Mouse (Mus musculus) stomach, embryonic 15.5 days (tissue): Measurements from ENCODE around the gene Uaca. TPM values are rescaled to one million over a fixed set of nuclear protein-coding genes. Genes with fewer than 3 reads are reported as not detected.

Experiments
- ATAC-seq: fragments of 200-750 bp; cut with Nextera tagmentation; 2 replicates; pipeline ENCODE4 v1.8.0; 2017; ENCODE audit warnings: low read depth, moderate number of reproducible peaks, moderate TSS enrichment; ENCODE audit not compliant: insufficient read depth, low FRiP score
- H3K27ac ChIP-seq: fragments of 300-500 bp; sonication (generic); 2 replicates; pipeline ENCODE4 v1.5.1; 2015; ENCODE audit warnings: mild to moderate bottlenecking, inconsistent platforms
- H3K27me3 ChIP-seq: fragments of 300-500 bp; sonication (generic); replicated peaks from 2 replicates; pipeline ENCODE4 v1.6.1; 2015; ENCODE audit warnings: inconsistent platforms
- H3K36me3 ChIP-seq: fragments of 300-500 bp; sonication (generic); 2 replicates; pipeline ENCODE4 v1.6.1; 2015; ENCODE audit warnings: inconsistent platforms
- H3K4me1 ChIP-seq: fragments of 300-500 bp; sonication (generic); 2 replicates; pipeline ENCODE4 v1.6.1; 2015; ENCODE audit warnings: inconsistent platforms
- H3K4me2 ChIP-seq: fragments of 300-500 bp; sonication (generic); 2 replicates; pipeline ENCODE4 v1.6.1; 2015; ENCODE audit warnings: mild to moderate bottlenecking, inconsistent platforms
- H3K4me3 ChIP-seq: fragments of 300-500 bp; sonication (generic); replicated peaks from 2 replicates; pipeline ENCODE4 v1.5.1; 2015; ENCODE audit warnings: inconsistent platforms
- H3K9ac ChIP-seq: fragments of 300-500 bp; sonication (generic); 2 replicates; pipeline ENCODE4 v1.6.1; 2015; ENCODE audit warnings: inconsistent platforms
- H3K9me3 ChIP-seq: fragments of 300-500 bp; sonication (generic); 2 replicates; pipeline ENCODE4 v1.6.1; 2016; ENCODE audit warnings: inconsistent platforms
- WGBS: fragments of 180-500 bp; shearing (Covaris S2); methylation state at CpG from one replicate; pipeline ENCODE4 v1.1.7; 2015; 5-methylcytosine and 5-hydroxymethylcytosine counted together
- polyA plus RNA-seq: library from polyadenylated mRNA; unstranded; fragments of >200 nt; fragmentation: Nextera tagmentation; extraction: Ambion mirVana; gene quantifications from 2 replicates; pipeline ENCODE4 v1.2.1, GENCODE M21; 2015

Gene Uaca
- polyA plus RNA-seq, 1 experiment from 2014 or later, result 36.1 TPM

DNA sequence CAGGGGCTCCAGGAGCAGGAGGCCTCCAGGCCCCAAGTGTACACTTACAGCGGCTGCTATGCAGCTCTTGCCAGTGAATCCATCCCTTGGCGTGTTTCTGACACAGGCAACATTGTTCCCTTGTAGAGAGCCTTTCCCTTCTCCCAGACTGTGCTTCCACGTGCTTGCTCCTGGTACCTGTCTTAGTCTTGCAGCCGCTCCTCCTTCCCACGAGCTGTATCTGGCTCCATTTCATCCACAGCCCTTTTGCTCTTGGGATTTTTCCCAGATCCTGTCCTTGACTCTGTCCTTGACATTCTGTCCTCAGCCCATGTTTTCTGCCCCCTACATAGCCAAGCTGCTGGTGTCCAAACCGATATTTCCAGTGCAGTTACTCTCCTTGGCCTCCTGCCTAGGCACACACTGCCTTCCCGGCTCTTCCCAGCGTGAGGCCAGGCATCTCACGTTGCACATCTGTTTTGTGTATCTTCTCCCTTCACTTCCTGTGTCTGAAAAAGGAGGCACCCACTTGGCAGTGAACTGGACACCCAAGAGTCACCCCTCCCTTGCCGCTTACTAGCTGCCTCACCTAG is 34.8 kb upstream of the Uaca start:
- Histone ChIP-seq H3K27me3 (no peaks in the 10 kb centered on the region), H3K4me1 (peaks cover 8% of the 10 kb centered on the region), H3K9ac (no peak overlapping the region), H3K4me2 (no peak overlapping the region), H3K27ac (no peak overlapping the region), H3K9me3 (no peaks in the 10 kb centered on the region), H3K4me3 (no peak overlapping the region), H3K36me3 (no peaks in the 10 kb centered on the region)
- WGBS, result 54% methylated on average over 10 of the region's 10 CpGs
- ATAC-seq, result no peak

DNA sequence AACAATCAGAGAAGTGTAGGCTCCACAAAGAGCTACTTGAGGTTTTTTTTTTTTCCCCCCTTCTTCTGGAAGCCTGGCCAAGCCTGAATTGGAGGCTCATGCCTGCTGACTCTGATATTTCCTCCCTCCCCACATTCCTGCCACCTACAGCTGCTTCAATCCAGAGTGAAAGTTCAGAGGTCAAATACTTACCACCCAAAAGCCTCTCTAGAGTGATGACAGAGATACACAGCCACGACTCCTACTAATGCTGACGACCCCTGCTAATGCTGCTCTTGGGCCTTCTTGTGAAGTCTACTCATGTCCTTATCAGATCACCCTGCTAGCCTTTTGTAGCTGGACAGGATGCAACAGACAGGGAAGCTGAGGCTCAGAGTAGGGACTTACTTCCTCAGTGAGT is 29.2 kb upstream of the Uaca start:
- 22% methylated on average over 2 of the region's 2 CpGs for WGBS
- no peak overlapping the region for H3K27ac ChIP-seq
- no peaks in the 10 kb centered on the region for H3K36me3 ChIP-seq

DNA sequence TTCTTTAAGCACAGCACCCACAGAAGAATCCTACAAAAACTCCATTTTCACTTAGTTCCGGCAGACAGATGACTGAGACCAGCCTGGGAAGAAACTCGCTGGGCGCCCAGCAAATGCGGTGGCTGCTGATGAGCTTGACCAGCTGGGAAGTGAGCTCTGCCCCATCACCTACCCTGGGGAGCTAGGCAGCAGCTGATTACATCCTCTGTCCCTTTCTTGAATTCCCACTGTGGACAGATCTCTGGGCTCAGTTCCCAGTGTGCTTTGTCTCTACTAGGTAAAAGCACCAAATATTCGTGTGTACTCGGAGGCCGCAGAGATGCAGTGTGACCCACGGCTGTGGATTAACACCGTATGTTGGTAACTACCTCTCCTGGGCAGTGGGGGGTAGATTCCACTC is 25.9 kb upstream of the Uaca start:
- Histone ChIP-seq H3K36me3 (no peaks in the 10 kb centered on the region), H3K4me2 (no peak overlapping the region)

More for the DNA sequence above, 29.2 kb upstream of the Uaca start:
- no peak for ATAC-seq
- Histone ChIP-seq H3K4me2 (no peak overlapping the region), H3K4me3 (no peak overlapping the region), H3K4me1 (no peaks in the 10 kb centered on the region), H3K9ac (no peak overlapping the region), H3K9me3 (no peaks in the 10 kb centered on the region), H3K27me3 (no peaks in the 10 kb centered on the region)

DNA sequence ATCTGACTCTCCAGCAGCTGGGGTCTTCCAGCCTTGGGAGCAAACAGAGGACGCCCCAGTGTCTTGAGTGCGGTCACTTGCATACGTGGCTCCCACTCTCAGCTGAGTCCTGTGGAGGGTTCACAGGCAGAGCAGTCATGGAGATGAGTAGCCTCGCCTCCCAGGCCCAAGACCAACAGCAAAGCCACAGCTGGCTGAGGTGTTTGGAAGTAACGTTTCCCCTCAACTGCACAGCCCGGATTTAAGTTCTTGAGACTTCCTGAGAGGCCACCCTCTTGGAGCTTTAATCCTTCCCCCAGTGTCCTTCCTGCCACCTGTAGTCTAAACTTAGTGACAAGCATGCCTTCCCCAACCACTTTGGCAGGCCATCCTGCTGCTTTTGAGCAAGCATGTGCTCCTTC is 24.6 kb upstream of the Uaca start:
- H3K4me3 ChIP-seq, result no peak overlapping the region
- H3K4me2 ChIP-seq, result no peak overlapping the region
- H3K27ac ChIP-seq, result no peak overlapping the region; the same call in 1 of the 2 replicates
- no peaks in the 10 kb centered on the region for H3K27me3 ChIP-seq
- H3K4me1 ChIP-seq, result no peaks in the 10 kb centered on the region
- no peaks in the 10 kb centered on the region for H3K9me3 ChIP-seq
- no peak overlapping the region for H3K9ac ChIP-seq
- ATAC-seq, result no peak
- 63% methylated on average over 6 of the region's 6 CpGs for WGBS
- no peaks in the 10 kb centered on the region for H3K36me3 ChIP-seq

More for the DNA sequence above, 25.9 kb upstream of the Uaca start:
- ATAC-seq, result no peak
- H3K4me1 ChIP-seq, result no peaks in the 10 kb centered on the region
- H3K27ac ChIP-seq, result no peak overlapping the region
- no peak overlapping the region for H3K4me3 ChIP-seq
- H3K9me3 ChIP-seq, result no peaks in the 10 kb centered on the region
- H3K27me3 ChIP-seq, result no peaks in the 10 kb centered on the region
- H3K9ac ChIP-seq, result no peak overlapping the region
- 66% methylated on average over 9 of the region's 9 CpGs for WGBS

DNA sequence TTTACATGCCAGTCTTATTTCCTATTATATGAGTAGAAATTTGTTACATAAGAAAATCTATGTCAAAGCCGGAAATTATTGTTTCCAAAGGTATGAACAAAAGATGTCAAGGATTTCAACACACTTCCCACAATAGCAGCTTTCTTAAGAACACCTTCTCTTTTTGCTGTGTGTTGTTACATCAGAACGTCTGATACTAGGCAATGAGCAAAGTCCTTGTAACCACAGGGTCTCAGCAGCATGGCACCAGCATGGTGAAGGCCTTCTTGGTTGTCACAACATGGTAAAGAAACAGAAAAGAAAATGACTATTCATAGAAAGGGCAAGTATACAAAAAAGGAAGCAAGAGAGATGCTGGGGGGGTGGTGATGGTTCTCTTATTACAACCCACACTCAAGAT is 20.6 kb upstream of the Uaca start:
- Histone ChIP-seq H3K9ac (no peak overlapping the region), H3K4me2 (no peak overlapping the region), H3K36me3 (no peaks in the 10 kb centered on the region), H3K27ac (no peak overlapping the region), H3K9me3 (no peaks in the 10 kb centered on the region), H3K4me3 (no peak overlapping the region), H3K27me3 (no peaks in the 10 kb centered on the region), H3K4me1 (no peaks in the 10 kb centered on the region)
- WGBS, result 87% methylated on average over 2 of the region's 2 CpGs
- no peak for ATAC-seq

DNA sequence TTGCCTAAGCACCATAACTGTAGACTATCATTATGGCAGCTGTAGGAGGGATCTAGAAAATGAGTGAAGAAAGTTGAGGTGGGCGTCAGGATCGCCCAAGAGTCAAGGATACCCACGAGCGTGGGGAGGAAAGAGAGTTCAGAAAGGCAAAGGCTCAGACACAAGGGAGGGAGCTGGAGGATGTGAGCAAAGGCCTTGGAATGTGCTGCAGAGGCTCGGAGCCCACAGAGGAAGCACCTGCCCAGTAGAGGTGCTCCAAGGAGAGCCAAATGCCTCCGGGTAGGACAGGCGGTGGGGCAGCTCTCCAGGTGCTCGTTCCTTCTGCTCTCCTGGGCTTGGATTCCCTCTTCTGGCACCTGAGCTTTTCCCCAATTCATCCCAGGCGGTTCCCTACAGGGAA is 17.4 kb upstream of the Uaca start:
- Histone ChIP-seq H3K27me3 (no peaks in the 10 kb centered on the region), H3K9ac (no peak overlapping the region), H3K4me3 (no peak overlapping the region), H3K27ac (no peak overlapping the region), H3K4me2 (no peak overlapping the region), H3K4me1 (no peaks in the 10 kb centered on the region), H3K9me3 (no peaks in the 10 kb centered on the region), H3K36me3 (no peaks in the 10 kb centered on the region)
- ATAC-seq, result no peak
- 77% methylated on average over 9 of the region's 9 CpGs for WGBS

DNA sequence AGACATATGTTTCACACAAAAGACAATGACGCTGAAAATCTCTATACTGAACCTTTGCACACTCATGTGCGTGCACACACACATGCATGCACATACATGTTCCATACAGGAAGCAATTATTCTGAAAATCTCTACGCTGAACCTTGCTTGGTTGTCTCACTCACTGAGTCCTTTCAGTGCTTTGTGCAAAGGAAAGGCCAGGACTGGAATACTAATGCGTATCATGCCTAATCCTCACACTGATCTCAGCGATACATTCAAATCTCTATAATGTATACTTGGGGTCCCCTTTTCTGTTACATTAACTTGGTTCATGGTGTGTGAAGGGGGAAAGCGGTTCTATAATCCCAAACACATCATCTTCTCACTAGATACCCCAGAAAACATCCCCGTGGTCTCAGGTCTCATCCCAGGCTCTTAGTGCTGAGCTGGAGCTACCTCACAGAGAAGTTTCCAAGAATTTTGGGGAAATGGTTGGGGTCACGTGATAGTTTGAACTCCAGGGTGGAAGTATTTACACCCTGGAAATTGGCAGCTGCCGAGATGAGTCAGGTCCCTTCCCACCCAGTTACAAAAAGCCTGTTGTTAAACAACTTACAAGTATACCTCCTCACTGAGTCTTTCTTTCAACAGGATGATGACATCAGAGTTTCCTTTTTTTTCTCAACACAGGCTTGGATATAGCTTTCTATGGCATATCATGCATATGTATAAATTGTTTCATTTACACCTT is 12.1 kb upstream of the Uaca start:
- no peaks in the 10 kb centered on the region for H3K36me3 ChIP-seq
- ATAC-seq, result no peak
- H3K9me3 ChIP-seq, result no peaks in the 10 kb centered on the region
- H3K4me2 ChIP-seq, result no peak overlapping the region
- 78% methylated on average over 9 of the region's 9 CpGs for WGBS
- no peak overlapping the region for H3K4me3 ChIP-seq
- no peaks in the 10 kb centered on the region for H3K27me3 ChIP-seq
- H3K27ac ChIP-seq, result no peak overlapping the region
- H3K4me1 ChIP-seq, result no peaks in the 10 kb centered on the region
- H3K9ac ChIP-seq, result no peak overlapping the region

DNA sequence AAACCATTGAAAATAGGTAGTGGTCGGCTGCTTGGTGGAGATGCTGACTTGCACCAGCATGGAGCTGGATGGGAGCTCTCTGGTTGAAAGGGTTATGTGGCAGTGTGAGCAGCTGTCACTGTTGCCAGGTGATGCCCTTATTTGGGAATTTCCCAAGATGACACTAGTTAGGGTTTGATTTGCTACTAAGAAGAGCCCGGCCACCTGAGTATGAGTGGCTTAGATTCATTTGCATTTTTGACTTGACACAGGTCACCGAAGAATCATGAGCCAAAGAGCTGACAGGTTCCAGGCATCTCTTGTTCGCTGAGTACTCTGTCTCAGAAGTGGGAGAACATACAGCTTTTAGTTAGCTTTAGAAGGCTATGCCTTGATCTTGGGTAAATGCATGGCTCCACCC is 9.3 kb upstream of the Uaca start:
- H3K9me3 ChIP-seq, result no peaks in the 10 kb centered on the region
- no peaks in the 10 kb centered on the region for H3K27me3 ChIP-seq
- H3K27ac ChIP-seq, result no peak overlapping the region
- H3K9ac ChIP-seq, result no peak overlapping the region
- no peaks in the 10 kb centered on the region for H3K4me1 ChIP-seq
- ATAC-seq, result no peak
- no peaks in the 10 kb centered on the region for H3K36me3 ChIP-seq
- WGBS, result 70% methylated on average over 4 of the region's 4 CpGs
- H3K4me2 ChIP-seq, result no peak overlapping the region
- no peak overlapping the region for H3K4me3 ChIP-seq

DNA sequence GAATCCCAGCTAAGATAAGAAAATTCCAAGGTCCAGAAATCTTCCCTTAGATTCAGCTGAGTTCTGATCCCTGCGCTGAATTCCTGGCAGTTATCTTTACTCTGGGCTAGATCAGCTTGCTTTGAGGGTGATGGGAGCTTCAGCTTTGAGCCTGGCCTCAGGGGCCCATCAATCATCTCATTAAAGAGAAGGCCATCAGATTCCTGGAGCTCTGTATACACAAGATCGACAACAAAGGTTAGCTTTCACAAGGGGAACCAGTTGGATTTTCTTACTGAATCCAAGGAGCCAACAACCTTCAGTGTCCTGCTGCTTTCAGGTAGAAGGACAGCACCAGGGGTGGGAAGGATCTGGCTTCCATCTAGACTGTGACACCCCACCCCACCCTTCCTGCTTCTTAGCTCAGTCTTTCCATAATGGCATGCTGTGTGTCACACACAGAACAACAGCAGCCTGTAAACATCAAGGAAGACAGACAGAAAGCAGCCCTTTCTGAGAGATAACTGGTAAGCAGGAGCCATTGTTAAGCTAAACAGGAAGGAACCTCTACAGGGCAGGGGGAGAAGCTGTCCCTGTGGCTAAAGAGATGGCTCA is 6.7 kb upstream of the Uaca start:
- Histone ChIP-seq H3K4me2 (no peak overlapping the region), H3K4me3 (no peak overlapping the region), H3K36me3 (no peaks in the 10 kb centered on the region), H3K4me1 (no peaks in the 10 kb centered on the region), H3K9ac (no peak overlapping the region), H3K27me3 (no peaks in the 10 kb centered on the region), H3K9me3 (no peaks in the 10 kb centered on the region), H3K27ac (no peak overlapping the region)
- WGBS, result 3% methylated on average over 2 of the region's 2 CpGs
- ATAC-seq, result no peak

DNA sequence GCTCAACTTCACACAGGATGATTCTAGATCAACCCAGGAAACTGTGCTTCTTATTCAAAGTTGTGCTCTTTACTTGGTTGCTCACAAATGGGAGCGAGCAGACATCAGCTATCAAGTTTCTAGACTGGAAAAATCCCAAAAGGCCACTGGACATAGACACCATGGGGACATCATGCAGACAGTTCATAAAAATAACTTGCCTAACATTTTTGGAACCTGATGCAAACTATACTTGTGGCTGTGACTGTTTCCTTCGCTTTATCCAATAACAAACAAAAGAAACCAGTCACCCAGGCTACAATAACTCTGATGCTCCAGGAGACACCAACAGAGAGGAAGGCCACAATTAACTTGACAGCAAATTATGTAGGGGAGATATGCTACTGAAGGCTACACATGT is 4.1 kb upstream of the Uaca start:
- no peak overlapping the region for H3K9ac ChIP-seq
- no peaks in the 10 kb centered on the region for H3K9me3 ChIP-seq
- no peak overlapping the region for H3K4me2 ChIP-seq
- no peaks in the 10 kb centered on the region for H3K27me3 ChIP-seq
- H3K27ac ChIP-seq, result no peak overlapping the region
- peaks cover 4% of the 10 kb centered on the region; the same call in 1 of the 2 replicates for H3K4me1 ChIP-seq
- no peaks in the 10 kb centered on the region for H3K36me3 ChIP-seq
- no peak overlapping the region for H3K4me3 ChIP-seq
- 77% methylated on average over 2 of the region's 2 CpGs for WGBS
- no peak for ATAC-seq

DNA sequence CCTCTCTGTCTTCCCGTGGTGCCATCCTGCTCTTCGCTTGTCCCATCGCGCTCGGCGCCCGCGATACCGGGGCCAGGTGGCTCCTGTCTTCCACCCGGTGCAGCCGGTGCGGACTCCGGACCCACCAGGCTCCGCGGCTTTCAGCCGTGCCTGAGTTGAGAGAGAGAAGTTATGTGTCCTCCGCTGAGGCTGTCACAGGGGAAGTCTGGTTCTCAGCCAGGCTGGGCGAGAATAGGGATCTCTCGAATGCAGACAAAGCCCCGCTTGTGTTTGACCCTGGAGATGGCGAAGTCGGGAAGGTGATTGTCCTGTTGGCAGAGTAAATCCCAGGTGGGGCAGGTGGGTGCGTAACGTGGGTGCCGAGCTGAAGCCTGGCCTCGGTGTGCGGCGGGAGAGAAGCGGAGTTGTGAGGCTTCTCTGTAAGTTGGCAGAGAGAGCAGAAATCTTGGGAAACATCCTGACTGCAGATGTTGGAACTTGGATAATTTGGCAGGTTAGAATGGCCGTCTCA is 554 bp downstream of the Uaca start:
- WGBS, result under 1% methylated on average over 30 of the region's 30 CpGs
- Histone ChIP-seq H3K9ac (peak overlapping the region; percentile 60; the same call in 1 of the 2 replicates), H3K4me1 (peaks cover 4% of the 10 kb centered on the region; the same call in 1 of the 2 replicates), H3K27me3 (no peaks in the 10 kb centered on the region), H3K27ac (peak overlapping the region; percentile 85; the same call in 1 of the 2 replicates), H3K36me3 (no peaks in the 10 kb centered on the region), H3K4me2 (peak overlapping the region; percentile 72), H3K4me3 (peak overlapping the region; percentile 87), H3K9me3 (no peaks in the 10 kb centered on the region)
- peak; percentile 34; the same call in 1 of the 2 replicates for ATAC-seq

DNA sequence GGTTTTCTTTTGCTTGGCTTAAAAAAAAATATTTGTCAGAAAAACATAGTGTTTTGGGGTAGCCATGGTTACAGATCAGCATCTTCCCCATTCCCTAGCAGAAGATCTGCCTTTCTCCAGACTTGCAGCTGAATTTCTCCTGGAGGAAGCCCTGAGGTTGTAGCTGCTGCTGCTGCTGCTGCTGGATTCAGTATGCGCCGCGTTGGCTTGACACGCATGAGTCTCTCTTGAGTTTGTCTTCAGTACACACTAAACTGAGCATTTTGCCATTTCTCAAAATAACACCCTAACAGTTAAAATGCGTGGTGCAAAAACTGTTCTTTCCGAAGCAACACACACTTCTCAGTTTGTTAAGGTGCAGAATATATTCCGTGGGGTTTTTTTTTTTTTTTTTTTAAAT is 1.7 kb downstream of the Uaca start:
- H3K36me3 ChIP-seq, result no peaks in the 10 kb centered on the region
- H3K9me3 ChIP-seq, result no peaks in the 10 kb centered on the region
- peak overlapping the region; percentile 72; the same call in 1 of the 2 replicates for H3K4me2 ChIP-seq
- H3K4me3 ChIP-seq, result no peak overlapping the region
- no peaks in the 10 kb centered on the region for H3K27me3 ChIP-seq
- no peak for ATAC-seq
- H3K9ac ChIP-seq, result no peak overlapping the region
- no peak overlapping the region for H3K27ac ChIP-seq
- 80% methylated on average over 7 of the region's 7 CpGs for WGBS
- peaks cover 4% of the 10 kb centered on the region; the same call in 1 of the 2 replicates for H3K4me1 ChIP-seq
